Mouse (Mus musculus): ENCODE measurements around the gene Zranb2. TPM values are rescaled to one million over a fixed set of nuclear protein-coding genes. Genes with fewer than 3 reads are reported as not detected.

The Zranb2 gene
- 155 and 175 TPM in 2 replicates for polyA plus RNA-seq (2012; rRNA removed)

DNA sequence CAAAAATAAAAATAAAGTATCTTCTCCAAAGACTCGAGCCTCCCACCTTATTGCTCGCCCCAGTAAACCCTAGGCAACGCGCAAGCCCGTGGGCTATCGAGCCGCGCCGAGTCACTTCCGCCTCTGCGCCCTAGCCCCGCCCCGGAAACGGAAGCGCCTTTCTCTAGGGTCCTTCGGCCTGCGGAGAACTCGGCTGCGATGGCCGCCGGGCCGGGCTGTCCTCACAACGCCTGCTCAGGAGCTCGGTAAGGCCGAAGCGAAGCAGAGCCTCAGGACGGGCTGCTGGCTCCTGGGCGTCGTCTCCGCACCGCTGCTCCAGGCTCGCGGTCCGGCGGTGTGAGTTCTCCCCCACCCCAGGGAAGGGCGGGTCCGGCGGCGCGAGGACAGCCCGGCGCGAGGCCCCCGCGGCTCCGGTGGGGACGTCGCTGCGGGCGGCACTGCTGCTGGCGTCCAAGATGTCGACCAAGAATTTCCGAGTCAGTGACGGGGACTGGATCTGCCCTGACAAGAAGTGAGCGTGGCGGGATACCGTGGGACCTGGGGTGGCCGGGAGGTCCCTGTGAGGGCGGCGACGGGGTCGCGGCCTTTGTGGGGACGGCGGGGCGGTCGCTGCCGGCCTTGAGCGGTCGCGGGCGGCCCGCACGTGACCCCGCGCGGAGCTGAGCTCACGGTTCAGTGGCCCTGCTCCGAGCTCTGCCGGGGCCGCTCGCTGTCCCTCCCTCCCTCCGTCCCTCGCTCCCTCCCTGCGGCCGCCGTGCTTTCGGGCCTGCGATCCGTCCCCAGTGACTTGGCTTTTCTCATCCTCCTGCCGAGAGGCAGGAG lies at the start of gene Zranb2:
TSS of gene Zranb2 (plus strand) at position 197 of the 822 bp plus-strand sequence.
- TF ChIP-seq POLR2A (IDR thresholded peaks at IDR 0.05; ENCODE audit: extremely low read depth, insufficient read depth, low read length), result peak; percentile 53; the same call in 1 of the 2 replicates
- TF ChIP-seq CTCF (IDR thresholded peaks at IDR 0.05; ENCODE audit: extremely low read depth, insufficient read depth, low read length), result no peak
- Histone ChIP-seq H3K4me3 (ENCODE audit: insufficient read depth, low read length) (peak within 1 kb of the TSS; percentile 88), H3K27ac (ENCODE audit: insufficient read depth, low read length) (peak within 1 kb of the TSS; percentile 97), H3K4me1 (ENCODE audit: control insufficient read depth, insufficient read depth, low read length) (no peaks in the 10 kb centered on the region; the same call in 1 of the 2 replicates)

DNA sequence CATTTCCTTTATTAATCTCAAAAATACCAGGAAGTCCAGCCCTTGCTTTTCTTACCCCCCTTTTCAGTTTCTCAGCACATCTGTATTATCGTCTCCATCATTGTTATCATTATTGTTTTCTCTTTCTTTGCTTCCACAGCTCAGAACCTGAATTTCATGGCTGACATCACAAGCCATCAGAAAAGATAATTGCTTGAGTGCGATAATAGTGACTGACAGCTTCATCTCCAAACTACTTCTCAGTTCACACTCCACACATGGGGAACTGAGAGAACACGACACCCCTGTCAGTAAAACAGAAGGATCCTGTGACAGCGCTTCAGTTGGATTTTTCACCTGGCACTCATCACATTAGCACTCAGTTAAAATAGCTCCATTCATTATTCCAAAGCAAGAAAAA lies 41.9 kb upstream of the Zranb2 start:
- no peaks in the 10 kb centered on the region for H3K4me1 ChIP-seq (ENCODE audit: control insufficient read depth, insufficient read depth, low read length)
- TF ChIP-seq CTCF (IDR thresholded peaks at IDR 0.05; ENCODE audit: extremely low read depth, insufficient read depth, low read length) (no peak), POLR2A (IDR thresholded peaks at IDR 0.05; ENCODE audit: extremely low read depth, insufficient read depth, low read length) (no peak)
- no peak overlapping the region for H3K4me3 ChIP-seq (ENCODE audit: insufficient read depth, low read length)
- H3K27ac ChIP-seq (ENCODE audit: insufficient read depth, low read length), result no peak overlapping the region

DNA sequence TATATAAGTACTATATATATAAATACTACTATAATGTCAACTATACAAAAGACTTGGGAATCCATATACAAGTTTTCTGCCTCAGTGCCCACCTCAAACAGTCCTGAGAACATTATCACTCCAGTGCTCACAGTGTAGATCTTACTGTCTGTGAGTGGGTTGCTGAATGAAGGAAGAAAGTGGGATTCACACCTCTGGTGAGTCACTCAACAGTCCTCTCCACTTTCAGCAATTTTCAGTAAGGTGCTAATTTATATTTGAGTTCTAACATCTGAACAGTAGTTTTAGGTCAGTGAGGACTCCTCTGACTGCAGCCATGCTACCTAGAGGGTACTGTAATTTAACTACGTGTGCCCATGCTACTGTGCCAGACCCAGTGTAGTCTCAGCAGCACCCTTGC lies 31.7 kb upstream of the Zranb2 start:
- no peak overlapping the region for H3K4me3 ChIP-seq (ENCODE audit: insufficient read depth, low read length)
- H3K27ac ChIP-seq (ENCODE audit: insufficient read depth, low read length), result no peak overlapping the region
- H3K4me1 ChIP-seq (ENCODE audit: control insufficient read depth, insufficient read depth, low read length), result no peaks in the 10 kb centered on the region
- TF ChIP-seq POLR2A (IDR thresholded peaks at IDR 0.05; ENCODE audit: extremely low read depth, insufficient read depth, low read length) (no peak), CTCF (IDR thresholded peaks at IDR 0.05; ENCODE audit: extremely low read depth, insufficient read depth, low read length) (no peak)

DNA sequence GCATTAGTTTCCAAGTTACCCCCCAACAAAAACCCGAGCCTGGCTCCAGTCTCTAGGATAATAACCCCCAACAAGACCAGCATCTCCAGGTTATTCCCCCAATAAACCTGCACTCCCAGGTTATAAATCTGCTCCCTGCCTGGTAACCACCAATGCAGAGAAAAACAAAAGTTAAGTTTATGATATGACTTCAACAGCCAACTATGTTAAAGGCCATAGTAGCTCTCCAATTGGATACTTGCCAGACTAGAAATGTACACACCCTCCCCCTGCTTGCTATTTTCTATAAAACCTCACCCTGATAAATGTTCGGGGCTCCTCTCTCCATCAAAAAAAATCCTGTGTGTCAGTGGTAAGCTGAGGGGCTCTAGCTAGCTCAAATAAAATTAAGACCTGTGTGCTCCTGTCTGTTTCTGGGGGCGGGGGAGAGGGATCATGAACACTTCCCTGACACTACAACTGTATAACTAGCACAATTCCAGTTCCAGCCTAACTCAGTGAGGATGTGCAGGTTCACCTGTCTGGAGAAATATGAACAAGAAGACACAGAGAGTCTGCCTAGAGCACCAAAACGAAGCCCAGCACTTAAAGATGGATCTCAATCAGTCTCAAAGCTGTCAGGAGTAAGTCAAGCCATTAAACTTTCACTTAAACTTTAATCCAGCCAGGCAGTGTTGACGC lies 19.7 kb upstream of the Zranb2 start:
- TF ChIP-seq POLR2A (IDR thresholded peaks at IDR 0.05; ENCODE audit: extremely low read depth, insufficient read depth, low read length), result no peak
- TF ChIP-seq CTCF (IDR thresholded peaks at IDR 0.05; ENCODE audit: extremely low read depth, insufficient read depth, low read length), result no peak
- no peak overlapping the region for H3K4me3 ChIP-seq (ENCODE audit: insufficient read depth, low read length)
- H3K27ac ChIP-seq (ENCODE audit: insufficient read depth, low read length), result no peak overlapping the region
- H3K4me1 ChIP-seq (ENCODE audit: control insufficient read depth, insufficient read depth, low read length), result no peaks in the 10 kb centered on the region

DNA sequence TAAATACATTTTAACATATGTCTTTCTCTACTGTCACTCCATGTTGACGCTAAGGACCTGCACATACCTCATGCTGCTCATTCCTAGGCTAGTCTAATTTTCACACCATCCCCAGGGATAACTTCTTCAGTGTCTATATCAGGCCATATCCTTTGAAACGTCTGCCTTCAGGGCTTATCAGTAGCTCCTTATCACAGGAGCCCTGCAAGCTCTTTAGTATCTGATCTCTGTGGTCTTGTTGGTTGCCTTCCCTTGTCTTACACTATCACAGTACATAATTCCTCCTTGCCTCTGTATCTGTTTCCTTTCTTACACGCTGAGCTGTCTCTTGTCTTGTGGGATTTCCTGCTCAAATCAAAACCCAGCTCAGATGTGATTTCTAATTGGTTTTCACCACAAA lies 17.5 kb upstream of the Zranb2 start:
- Histone ChIP-seq H3K4me3 (ENCODE audit: insufficient read depth, low read length) (no peak overlapping the region), H3K27ac (ENCODE audit: insufficient read depth, low read length) (no peak overlapping the region), H3K4me1 (ENCODE audit: control insufficient read depth, insufficient read depth, low read length) (no peaks in the 10 kb centered on the region)
- TF ChIP-seq CTCF (IDR thresholded peaks at IDR 0.05; ENCODE audit: extremely low read depth, insufficient read depth, low read length) (no peak), POLR2A (IDR thresholded peaks at IDR 0.05; ENCODE audit: extremely low read depth, insufficient read depth, low read length) (no peak)

DNA sequence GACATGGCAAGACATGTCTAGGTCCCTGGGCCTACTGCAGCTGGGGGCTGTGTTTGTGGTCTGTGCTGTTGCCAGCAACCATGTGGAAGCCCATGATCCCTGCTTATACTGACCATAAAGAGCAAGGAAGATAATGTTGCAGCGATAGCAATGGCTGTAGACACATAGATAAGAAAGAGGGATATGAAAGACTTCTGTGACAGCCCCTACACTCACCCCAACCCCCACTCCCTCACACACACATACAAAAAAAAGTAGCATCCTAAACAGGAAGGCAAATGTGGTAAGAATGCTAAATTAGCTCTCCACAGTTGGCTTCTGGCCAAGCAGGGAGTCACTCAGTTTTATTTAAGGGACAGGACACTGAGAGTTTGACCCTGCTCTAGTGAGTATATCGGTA lies 16.0 kb upstream of the Zranb2 start:
- no peak for TF ChIP-seq CTCF (IDR thresholded peaks at IDR 0.05; ENCODE audit: extremely low read depth, insufficient read depth, low read length)
- TF ChIP-seq POLR2A (IDR thresholded peaks at IDR 0.05; ENCODE audit: extremely low read depth, insufficient read depth, low read length), result no peak
- Histone ChIP-seq H3K4me1 (ENCODE audit: control insufficient read depth, insufficient read depth, low read length) (no peaks in the 10 kb centered on the region), H3K27ac (ENCODE audit: insufficient read depth, low read length) (no peak overlapping the region), H3K4me3 (ENCODE audit: insufficient read depth, low read length) (no peak overlapping the region)

DNA sequence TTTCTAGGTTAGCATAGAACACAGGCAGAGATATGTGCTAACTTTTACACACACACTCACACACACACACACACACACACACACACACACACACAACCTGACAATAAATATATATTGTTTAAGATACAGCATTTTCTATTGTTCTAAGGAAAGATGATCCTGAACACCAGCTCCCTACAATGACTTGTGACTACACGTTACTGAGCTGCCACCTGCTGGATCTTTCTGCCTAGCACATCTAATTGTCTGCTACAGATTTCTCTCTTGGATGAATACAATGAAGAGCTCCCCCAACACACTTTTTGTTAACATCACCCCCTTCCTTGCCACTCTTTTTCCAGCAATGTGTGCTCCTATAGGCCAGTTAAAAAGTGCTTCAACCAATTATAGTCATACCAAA lies 13.5 kb upstream of the Zranb2 start:
- Histone ChIP-seq H3K27ac (ENCODE audit: insufficient read depth, low read length) (no peak overlapping the region), H3K4me3 (ENCODE audit: insufficient read depth, low read length) (no peak overlapping the region), H3K4me1 (ENCODE audit: control insufficient read depth, insufficient read depth, low read length) (no peaks in the 10 kb centered on the region)
- TF ChIP-seq CTCF (IDR thresholded peaks at IDR 0.05; ENCODE audit: extremely low read depth, insufficient read depth, low read length) (peak; percentile 75), POLR2A (IDR thresholded peaks at IDR 0.05; ENCODE audit: extremely low read depth, insufficient read depth, low read length) (no peak)

DNA sequence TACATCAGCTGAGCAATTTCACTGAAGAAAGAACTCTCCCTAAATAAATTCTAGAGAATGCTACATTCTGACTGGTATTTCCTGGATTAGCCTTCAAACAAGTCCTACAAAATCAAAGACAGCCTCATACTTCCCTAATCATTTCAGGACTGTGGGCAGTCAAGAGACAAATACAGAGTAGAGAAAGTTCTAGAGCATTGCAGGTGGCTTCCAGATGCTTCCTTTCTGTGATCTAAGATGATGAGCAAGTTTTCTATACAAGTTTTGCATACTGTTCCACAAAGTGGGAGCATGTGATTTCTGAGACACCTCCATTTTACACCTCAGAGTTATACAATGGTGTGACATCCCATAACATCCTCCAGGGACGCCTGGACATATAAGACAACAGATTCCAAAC lies 10.1 kb upstream of the Zranb2 start:
- no peaks in the 10 kb centered on the region for H3K4me1 ChIP-seq (ENCODE audit: control insufficient read depth, insufficient read depth, low read length)
- H3K27ac ChIP-seq (ENCODE audit: insufficient read depth, low read length), result no peak overlapping the region
- TF ChIP-seq POLR2A (IDR thresholded peaks at IDR 0.05; ENCODE audit: extremely low read depth, insufficient read depth, low read length), result no peak
- no peak for TF ChIP-seq CTCF (IDR thresholded peaks at IDR 0.05; ENCODE audit: extremely low read depth, insufficient read depth, low read length)

DNA sequence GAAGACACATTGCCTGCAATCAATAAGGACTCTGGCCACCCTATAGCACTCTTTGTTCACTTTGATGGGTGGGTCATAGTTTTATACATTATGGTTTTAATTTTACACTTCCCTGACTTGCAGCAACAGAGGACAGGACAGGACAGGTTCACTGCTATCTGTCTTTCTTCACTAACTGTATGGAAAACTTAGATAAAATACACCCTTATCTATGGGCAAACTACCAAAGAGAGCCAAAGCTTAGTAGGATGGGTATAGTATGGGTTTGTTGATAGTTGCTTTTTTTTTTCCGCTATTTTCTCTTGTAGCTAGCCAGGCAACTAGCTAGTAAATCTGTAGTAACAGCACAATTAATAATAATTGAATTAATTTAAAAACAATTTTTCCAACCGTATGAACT lies 2.4 kb upstream of the Zranb2 start:
- TF ChIP-seq POLR2A (IDR thresholded peaks at IDR 0.05; ENCODE audit: extremely low read depth, insufficient read depth, low read length) (no peak), CTCF (IDR thresholded peaks at IDR 0.05; ENCODE audit: extremely low read depth, insufficient read depth, low read length) (no peak)
- no peak overlapping the region for H3K4me3 ChIP-seq (ENCODE audit: insufficient read depth, low read length)
- H3K4me1 ChIP-seq (ENCODE audit: control insufficient read depth, insufficient read depth, low read length), result no peaks in the 10 kb centered on the region; the same call in 1 of the 2 replicates
- H3K27ac ChIP-seq (ENCODE audit: insufficient read depth, low read length), result no peak overlapping the region

More for the DNA sequence above, 10.1 kb upstream of the Zranb2 start:
- no peak overlapping the region for H3K4me3 ChIP-seq (ENCODE audit: insufficient read depth, low read length)
